Mouse (Mus musculus): ENCODE results near the gene Cnksr3. TPM values are rescaled to one million over a fixed set of nuclear protein-coding genes. Genes with fewer than 3 reads are reported as not detected.
A peak's percentile ranks its signal among the peaks of the same experiment; 100 is the strongest.

The Cnksr3 gene
- polyA plus RNA-seq, 1 experiment from 2014 or later: 6.5 TPM

DNA sequence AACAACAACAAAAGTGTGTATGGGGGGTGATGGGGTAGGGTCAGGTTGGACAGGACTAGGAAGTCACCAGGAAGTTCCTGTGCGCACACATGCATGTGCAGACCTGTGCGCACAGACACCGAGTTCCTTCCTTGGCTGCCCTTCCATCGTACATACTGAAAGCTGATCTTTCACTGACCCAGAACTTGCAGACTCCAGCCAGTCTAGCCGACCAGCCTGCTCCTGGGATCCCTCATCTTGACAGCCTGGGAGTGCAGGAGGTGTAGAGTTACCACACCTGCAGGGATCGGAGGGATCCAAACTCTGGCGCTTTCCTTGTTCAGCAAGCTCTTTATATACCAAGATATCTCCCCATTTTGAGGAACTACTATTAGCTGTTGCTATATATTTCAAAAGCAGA lies 94.3 kb downstream of the Cnksr3 start:
- Histone ChIP-seq H3K4me2 (ENCODE audit: low read length) (peak overlapping the region; percentile 21; the same call in 1 of the 2 replicates), H3K9me3 (ENCODE audit: control insufficient read depth, low read length) (no peaks in the 10 kb centered on the region), H3K27ac (replicated peaks in 1 of 2; ENCODE audit: control insufficient read depth in 1 of 2, insufficient read depth in 1 of 2, low read depth in 2 of 2, low read length in 2 of 2) (peak overlapping the region; percentile 49 to 66; a peak in 3 of 4 replicates), H3K4me1 (ENCODE audit: control insufficient read depth in 2 of 2, insufficient read depth in 2 of 2, low read length in 2 of 2) (peaks cover 9 to 13% of the 10 kb centered on the region in 2 experiments), H3K9ac (ENCODE audit: low read length) (no peak overlapping the region), H3K27me3 (ENCODE audit: control insufficient read depth, insufficient read depth, low read length) (no peaks in the 10 kb centered on the region), H3K4me3 (ENCODE audit: control insufficient read depth in 1 of 2, insufficient read depth in 1 of 2, low read depth in 1 of 2, low read length in 2 of 2) (no peak overlapping the region), H3K36me3 (ENCODE audit: control insufficient read depth, insufficient read depth, low read length) (peaks cover 15% of the 10 kb centered on the region)
- no peak; the same call in 1 of the 2 replicates for ATAC-seq (ENCODE audit: insufficient number of reproducible peaks, insufficient read depth, low FRiP score, low read depth)
- 31% methylated on average over 7 of the region's 7 CpGs for WGBS

- Histone ChIP-seq H3K27me3 (ENCODE audit: control insufficient read depth, insufficient read depth, low read length) (no peaks in the 10 kb centered on the region), H3K9ac (ENCODE audit: low read length) (no peak overlapping the region), H3K4me3 (ENCODE audit: control insufficient read depth in 1 of 2, insufficient read depth in 1 of 2, low read depth in 1 of 2, low read length in 2 of 2) (no peak overlapping the region), H3K4me2 (ENCODE audit: low read length) (no peak overlapping the region), H3K36me3 (ENCODE audit: control insufficient read depth, insufficient read depth, low read length) (peaks cover 4% of the 10 kb centered on the region), H3K4me1 (ENCODE audit: control insufficient read depth in 2 of 2, insufficient read depth in 2 of 2, low read length in 2 of 2) (peaks cover 9 to 13% of the 10 kb centered on the region in 2 experiments), H3K9me3 (ENCODE audit: control insufficient read depth, low read length) (no peaks in the 10 kb centered on the region), H3K27ac (replicated peaks in 1 of 2; ENCODE audit: control insufficient read depth in 1 of 2, insufficient read depth in 1 of 2, low read depth in 2 of 2, low read length in 2 of 2) (no peak overlapping the region)
- 82% methylated on average over 5 of the region's 5 CpGs for WGBS
- ATAC-seq (ENCODE audit: insufficient number of reproducible peaks, insufficient read depth, low FRiP score, low read depth): no peak
Observed at GRCm38 (mm10) chr10:7114796-7115195, 97.2 kb downstream of the Cnksr3 start.

DNA sequence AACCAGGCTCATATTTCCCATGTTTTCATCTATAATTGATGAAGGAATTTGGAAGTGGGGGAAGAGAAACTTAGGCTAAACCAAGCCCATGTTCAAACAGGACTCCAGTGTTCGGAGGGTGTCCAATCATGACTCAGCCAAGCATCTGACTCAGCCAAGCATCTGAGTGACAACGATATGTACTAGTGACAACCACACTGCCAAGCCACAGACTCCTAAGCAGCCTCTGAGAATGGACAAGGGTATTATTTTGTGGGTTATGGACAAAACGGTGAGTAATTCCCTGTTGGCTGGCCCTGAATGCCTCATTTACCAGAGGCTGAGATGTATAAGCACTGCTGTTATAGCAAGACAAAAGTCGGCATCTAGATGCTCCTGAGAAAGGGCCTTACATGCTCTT lies 98.3 kb downstream of the Cnksr3 start:
- Histone ChIP-seq H3K4me2 (ENCODE audit: low read length) (no peak overlapping the region), H3K4me3 (ENCODE audit: control insufficient read depth in 1 of 2, insufficient read depth in 1 of 2, low read depth in 1 of 2, low read length in 2 of 2) (no peak overlapping the region), H3K27ac (replicated peaks in 1 of 2; ENCODE audit: control insufficient read depth in 1 of 2, insufficient read depth in 1 of 2, low read depth in 2 of 2, low read length in 2 of 2) (no peak overlapping the region), H3K4me1 (ENCODE audit: control insufficient read depth in 2 of 2, insufficient read depth in 2 of 2, low read length in 2 of 2) (peaks cover 8 to 11% of the 10 kb centered on the region in 2 experiments), H3K36me3 (ENCODE audit: control insufficient read depth, insufficient read depth, low read length) (no peaks in the 10 kb centered on the region), H3K9ac (ENCODE audit: low read length) (no peak overlapping the region), H3K9me3 (ENCODE audit: control insufficient read depth, low read length) (no peaks in the 10 kb centered on the region), H3K27me3 (ENCODE audit: control insufficient read depth, insufficient read depth, low read length) (no peaks in the 10 kb centered on the region)
- ATAC-seq (ENCODE audit: insufficient number of reproducible peaks, insufficient read depth, low FRiP score, low read depth): no peak
- WGBS: 83% methylated on average over 4 of the region's 4 CpGs

- no peak for ATAC-seq (ENCODE audit: insufficient number of reproducible peaks, insufficient read depth, low FRiP score, low read depth)
- Histone ChIP-seq H3K4me2 (ENCODE audit: low read length) (no peak overlapping the region), H3K27me3 (ENCODE audit: control insufficient read depth, insufficient read depth, low read length) (no peaks in the 10 kb centered on the region), H3K9ac (ENCODE audit: low read length) (no peak overlapping the region), H3K4me3 (ENCODE audit: control insufficient read depth in 1 of 2, insufficient read depth in 1 of 2, low read depth in 1 of 2, low read length in 2 of 2) (no peak overlapping the region), H3K9me3 (ENCODE audit: control insufficient read depth, low read length) (no peaks in the 10 kb centered on the region), H3K4me1 (ENCODE audit: control insufficient read depth in 2 of 2, insufficient read depth in 2 of 2, low read length in 2 of 2) (peaks cover 4 to 5% of the 10 kb centered on the region in 2 experiments; a peak in 3 of 4 replicates), H3K36me3 (ENCODE audit: control insufficient read depth, insufficient read depth, low read length) (no peaks in the 10 kb centered on the region), H3K27ac (replicated peaks in 1 of 2; ENCODE audit: control insufficient read depth in 1 of 2, insufficient read depth in 1 of 2, low read depth in 2 of 2, low read length in 2 of 2) (no peak overlapping the region)
- 86% methylated on average over 1 of the region's 1 CpGs for WGBS
Observed at GRCm38 (mm10) chr10:7113144-7113543, 98.9 kb downstream of the Cnksr3 start.

DNA sequence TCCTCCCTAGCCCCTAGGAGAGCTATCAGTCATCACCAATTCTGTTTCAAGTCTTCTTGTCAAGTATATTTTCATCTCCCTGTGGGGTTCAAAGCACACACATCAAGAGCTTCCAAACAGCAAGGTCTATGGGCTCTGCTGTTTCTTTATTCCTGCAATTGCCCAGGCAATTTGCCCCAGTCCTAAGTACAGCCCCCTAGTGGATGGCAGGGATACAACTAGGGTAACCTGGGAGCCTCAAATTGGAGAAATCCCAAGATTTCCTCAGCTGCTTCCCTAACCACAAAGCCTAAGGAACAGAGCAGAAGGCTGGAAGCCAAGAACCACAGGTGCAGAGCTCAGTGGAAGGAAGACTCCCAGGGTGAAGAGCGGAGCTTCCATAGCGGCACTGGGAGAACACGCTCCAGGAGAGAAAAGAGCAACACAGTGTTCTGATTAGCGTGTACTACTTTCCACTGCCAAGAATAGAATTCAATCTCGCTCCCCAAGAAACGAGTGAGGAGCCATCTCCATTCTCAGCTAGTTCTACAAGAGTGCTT lies 100.5 kb downstream of the Cnksr3 start:
- no peak for ATAC-seq (ENCODE audit: insufficient number of reproducible peaks, insufficient read depth, low FRiP score, low read depth)

GRCm38 (mm10) chr10:7103872-7104271 lies 108.2 kb downstream of the Cnksr3 start:
- Histone ChIP-seq H3K4me2 (ENCODE audit: low read length) (no peak overlapping the region), H3K4me1 (ENCODE audit: control insufficient read depth in 2 of 2, insufficient read depth in 2 of 2, low read length in 2 of 2) (no peaks in the 10 kb centered on the region), H3K4me3 (ENCODE audit: control insufficient read depth in 1 of 2, insufficient read depth in 1 of 2, low read depth in 1 of 2, low read length in 2 of 2) (no peak overlapping the region), H3K9ac (ENCODE audit: low read length) (no peak overlapping the region), H3K36me3 (ENCODE audit: control insufficient read depth, insufficient read depth, low read length) (no peaks in the 10 kb centered on the region), H3K9me3 (ENCODE audit: control insufficient read depth, low read length) (no peaks in the 10 kb centered on the region), H3K27ac (replicated peaks in 1 of 2; ENCODE audit: control insufficient read depth in 1 of 2, insufficient read depth in 1 of 2, low read depth in 2 of 2, low read length in 2 of 2) (no peak overlapping the region), H3K27me3 (ENCODE audit: control insufficient read depth, insufficient read depth, low read length) (no peaks in the 10 kb centered on the region)
- ATAC-seq (ENCODE audit: insufficient number of reproducible peaks, insufficient read depth, low FRiP score, low read depth): no peak
- WGBS: 20% methylated on average over 1 of the region's 1 CpGs

More for the DNA sequence above, 100.5 kb downstream of the Cnksr3 start:
- Histone ChIP-seq H3K36me3 (ENCODE audit: control insufficient read depth, insufficient read depth, low read length) (no peaks in the 10 kb centered on the region), H3K9me3 (ENCODE audit: control insufficient read depth, low read length) (no peaks in the 10 kb centered on the region), H3K27ac (replicated peaks in 1 of 2; ENCODE audit: control insufficient read depth in 1 of 2, insufficient read depth in 1 of 2, low read depth in 2 of 2, low read length in 2 of 2) (no peak overlapping the region), H3K27me3 (ENCODE audit: control insufficient read depth, insufficient read depth, low read length) (no peaks in the 10 kb centered on the region), H3K4me3 (ENCODE audit: control insufficient read depth in 1 of 2, insufficient read depth in 1 of 2, low read depth in 1 of 2, low read length in 2 of 2) (no peak overlapping the region), H3K4me2 (ENCODE audit: low read length) (no peak overlapping the region), H3K9ac (ENCODE audit: low read length) (no peak overlapping the region), H3K4me1 (ENCODE audit: control insufficient read depth in 2 of 2, insufficient read depth in 2 of 2, low read length in 2 of 2) (no peaks in the 10 kb centered on the region)
- WGBS: 59% methylated on average over 6 of the region's 6 CpGs

GRCm38 (mm10) chr10:7077971-7078370 lies 134.1 kb downstream of the Cnksr3 start:
- no peaks in the 10 kb centered on the region for H3K4me1 ChIP-seq (ENCODE audit: control insufficient read depth in 2 of 2, insufficient read depth in 2 of 2, low read length in 2 of 2)
- no peak overlapping the region for H3K4me2 ChIP-seq (ENCODE audit: low read length)
- WGBS: 83% methylated on average over 1 of the region's 1 CpGs
- no peak overlapping the region for H3K27ac ChIP-seq (replicated peaks in 1 of 2; ENCODE audit: control insufficient read depth in 1 of 2, insufficient read depth in 1 of 2, low read depth in 2 of 2, low read length in 2 of 2)
- no peaks in the 10 kb centered on the region for H3K9me3 ChIP-seq (ENCODE audit: control insufficient read depth, low read length)
- H3K9ac ChIP-seq (ENCODE audit: low read length): no peak overlapping the region
- ATAC-seq (ENCODE audit: insufficient number of reproducible peaks, insufficient read depth, low FRiP score, low read depth): no peak
- no peaks in the 10 kb centered on the region for H3K36me3 ChIP-seq (ENCODE audit: control insufficient read depth, insufficient read depth, low read length)
- no peaks in the 10 kb centered on the region for H3K27me3 ChIP-seq (ENCODE audit: control insufficient read depth, insufficient read depth, low read length)
- no peak overlapping the region for H3K4me3 ChIP-seq (ENCODE audit: control insufficient read depth in 1 of 2, insufficient read depth in 1 of 2, low read depth in 1 of 2, low read length in 2 of 2)

GRCm38 (mm10) chr10:7077389-7077808 lies 134.6 kb downstream of the Cnksr3 start:
- Histone ChIP-seq H3K4me1 (ENCODE audit: control insufficient read depth in 2 of 2, insufficient read depth in 2 of 2, low read length in 2 of 2) (no peaks in the 10 kb centered on the region), H3K9ac (ENCODE audit: low read length) (no peak overlapping the region), H3K9me3 (ENCODE audit: control insufficient read depth, low read length) (no peaks in the 10 kb centered on the region), H3K4me3 (ENCODE audit: control insufficient read depth in 1 of 2, insufficient read depth in 1 of 2, low read depth in 1 of 2, low read length in 2 of 2) (no peak overlapping the region), H3K4me2 (ENCODE audit: low read length) (no peak overlapping the region), H3K27me3 (ENCODE audit: control insufficient read depth, insufficient read depth, low read length) (no peaks in the 10 kb centered on the region), H3K27ac (replicated peaks in 1 of 2; ENCODE audit: control insufficient read depth in 1 of 2, insufficient read depth in 1 of 2, low read depth in 2 of 2, low read length in 2 of 2) (no peak overlapping the region), H3K36me3 (ENCODE audit: control insufficient read depth, insufficient read depth, low read length) (no peaks in the 10 kb centered on the region)
- no peak for ATAC-seq (ENCODE audit: insufficient number of reproducible peaks, insufficient read depth, low FRiP score, low read depth)
- 58% methylated on average over 7 of the region's 7 CpGs for WGBS
